Mouse (Mus musculus): ENCODE data around the gene Aldh3a2.
"Not testable (repeated sequence)": the region's sequence is repeated elsewhere in the genome, so short reads cannot be mapped to it uniquely, and the experiment has no call there.

The Aldh3a2 gene

GRCm38 (mm10) chr11:61266551-61267533 lies at the start of gene Aldh3a2:
Gene Aldh3a2, minus strand, starts transcription at chr11:61267464.
- DNase-seq (ENCODE audit: low read depth, low spot score): peak; percentile 93

GRCm38 (mm10) chr11:61316864-61317263 lies 49.6 kb upstream of the Aldh3a2 start:
- no peak for DNase-seq (ENCODE audit: low read depth, low spot score)

- no peak for DNase-seq (ENCODE audit: low read depth, low spot score)
Measured at GRCm38 (mm10) chr11:61310321-61310720, 43.1 kb upstream of the Aldh3a2 start.

GRCm38 (mm10) chr11:61309831-61310230 lies 42.6 kb upstream of the Aldh3a2 start:
- no peak for DNase-seq (ENCODE audit: low read depth, low spot score)

GRCm38 (mm10) chr11:61307795-61308194 lies 40.5 kb upstream of the Aldh3a2 start:
- DNase-seq (ENCODE audit: low read depth, low spot score): no peak

- DNase-seq (ENCODE audit: low read depth, low spot score): no peak
Measured at GRCm38 (mm10) chr11:61305377-61305776, 38.1 kb upstream of the Aldh3a2 start.

GRCm38 (mm10) chr11:61304535-61304934 lies 37.3 kb upstream of the Aldh3a2 start:
- DNase-seq (ENCODE audit: low read depth, low spot score): not testable (repeated sequence)

- DNase-seq (ENCODE audit: low read depth, low spot score): no peak
Measured at GRCm38 (mm10) chr11:61300716-61301392, 33.6 kb upstream of the Aldh3a2 start.

GRCm38 (mm10) chr11:61300205-61300604 lies 32.9 kb upstream of the Aldh3a2 start:
- DNase-seq (ENCODE audit: low read depth, low spot score): no peak

GRCm38 (mm10) chr11:61297901-61298300 lies 30.6 kb upstream of the Aldh3a2 start:
- no peak for DNase-seq (ENCODE audit: low read depth, low spot score)

GRCm38 (mm10) chr11:61297326-61297725 lies 30.1 kb upstream of the Aldh3a2 start:
- DNase-seq (ENCODE audit: low read depth, low spot score): no peak

GRCm38 (mm10) chr11:61296556-61296955 lies 29.3 kb upstream of the Aldh3a2 start:
- no peak for DNase-seq (ENCODE audit: low read depth, low spot score)

GRCm38 (mm10) chr11:61295556-61295955 lies 28.3 kb upstream of the Aldh3a2 start:
- no peak for DNase-seq (ENCODE audit: low read depth, low spot score)

- no peak for DNase-seq (ENCODE audit: low read depth, low spot score)
Measured at GRCm38 (mm10) chr11:61294431-61294830, 27.2 kb upstream of the Aldh3a2 start.

GRCm38 (mm10) chr11:61293251-61293650 lies 26.0 kb upstream of the Aldh3a2 start:
- DNase-seq (ENCODE audit: low read depth, low spot score): no peak

- no peak for DNase-seq (ENCODE audit: low read depth, low spot score)
Measured at GRCm38 (mm10) chr11:61284323-61284722, 17.1 kb upstream of the Aldh3a2 start.

GRCm38 (mm10) chr11:61283414-61284049 lies 16.3 kb upstream of the Aldh3a2 start:
- no peak for DNase-seq (ENCODE audit: low read depth, low spot score)

GRCm38 (mm10) chr11:61278445-61279077 lies 11.3 kb upstream of the Aldh3a2 start:
- DNase-seq (ENCODE audit: low read depth, low spot score): no peak

GRCm38 (mm10) chr11:61277937-61278336 lies 10.7 kb upstream of the Aldh3a2 start:
- DNase-seq (ENCODE audit: low read depth, low spot score): no peak

- no peak for DNase-seq (ENCODE audit: low read depth, low spot score)
Measured at GRCm38 (mm10) chr11:61276482-61276881, 9.2 kb upstream of the Aldh3a2 start.

- DNase-seq (ENCODE audit: low read depth, low spot score): no peak
Measured at GRCm38 (mm10) chr11:61275106-61275505, 7.8 kb upstream of the Aldh3a2 start.

- no peak for DNase-seq (ENCODE audit: low read depth, low spot score)
Measured at GRCm38 (mm10) chr11:61274421-61274820, 7.2 kb upstream of the Aldh3a2 start.
